Mouse (Mus musculus): ENCODE data around the gene Zbtb9. TPM values are rescaled to one million over a fixed set of nuclear protein-coding genes. Genes with fewer than 3 reads are reported as not detected.

The Zbtb9 gene
- total and polyA plus RNA-seq, 3 experiments: 10.7 to 13.4 TPM; not detected in 1

DNA sequence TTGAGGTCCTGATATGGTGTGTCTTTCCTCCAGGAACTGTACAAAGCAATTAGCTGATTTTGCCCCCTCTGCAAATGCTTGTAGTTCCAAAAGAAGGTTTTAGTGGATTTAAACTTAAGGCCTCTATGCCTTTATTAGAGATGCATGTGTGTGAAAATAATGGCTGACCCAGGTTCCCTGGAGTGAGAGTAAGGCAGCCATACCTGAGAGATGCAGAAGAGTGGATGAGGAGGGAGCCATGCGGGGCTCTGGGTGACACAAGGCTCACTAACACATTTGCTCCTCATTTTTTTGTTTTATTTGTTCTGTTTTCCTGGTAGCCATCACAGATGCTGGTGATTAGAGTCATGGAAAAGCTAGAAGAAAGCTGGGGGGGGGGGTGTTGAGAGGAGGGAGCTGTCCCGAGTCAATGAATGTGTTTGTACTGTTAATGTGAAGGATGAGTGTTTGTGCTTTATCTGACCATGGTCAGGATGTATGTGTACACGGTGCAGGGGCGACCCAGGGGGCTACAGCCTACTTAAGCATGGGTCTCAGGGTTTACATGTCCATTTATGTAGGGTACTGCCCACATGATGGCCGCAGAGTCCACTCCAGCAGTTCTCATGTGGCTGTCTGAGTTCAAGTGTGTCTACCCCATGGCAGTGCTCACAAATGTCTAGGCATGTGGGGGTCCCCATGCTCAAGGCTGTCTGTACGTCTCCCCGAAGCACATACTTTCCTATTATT, 22.2 kb upstream of the Zbtb9 start:
- no peak for DNase-seq (ENCODE audit: low read depth, low spot score)
- H3K27ac ChIP-seq (ENCODE audit: control insufficient read depth, low read depth, low read length): no peak overlapping the region
- peaks cover 2% of the 10 kb centered on the region for H3K79me2 ChIP-seq (ENCODE audit: control insufficient read depth, insufficient read depth, low read length, poor library complexity)
- no peaks in the 10 kb centered on the region for H3K9me3 ChIP-seq (replicated peaks; ENCODE audit: insufficient read depth, low read length)
- H3K4me3 ChIP-seq (ENCODE audit: control insufficient read depth in 1 of 2, insufficient read depth in 1 of 2, low read depth in 2 of 2, low read length in 2 of 2): no peak overlapping the region
- H3K36me3 ChIP-seq (ENCODE audit: control insufficient read depth in 1 of 2, insufficient read depth in 2 of 2, low read length in 2 of 2): peaks cover 0 to 8% of the 10 kb centered on the region in 2 experiments; a peak in 2 of 4 replicates
- TF ChIP-seq TBP (IDR thresholded peaks at IDR 0.05; ENCODE audit: low read depth, low read length) (no peak), MYB (IDR thresholded peaks at IDR 0.05; ENCODE audit: low read depth, low read length) (no peak), HCFC1 (IDR thresholded peaks at IDR 0.05; ENCODE audit: low read depth, low read length) (no peak), BHLHE40 (IDR thresholded peaks at IDR 0.05; ENCODE audit: borderline replicate concordance, low read depth, low read length) (no peak), CTCF (IDR thresholded peaks at IDR 0.05 in 2 of 3, conservative IDR thresholded peaks at IDR 0.05 in 1 of 3; ENCODE audit: control insufficient read depth in 1 of 3, insufficient read depth in 1 of 3, low read depth in 2 of 3, low read length in 3 of 3, poor library complexity in 1 of 3, severe bottlenecking in 1 of 3) (no peak), USF2 (IDR thresholded peaks at IDR 0.05; ENCODE audit: borderline replicate concordance in 1 of 2, insufficient read depth in 1 of 2, low read depth in 1 of 2, low read length in 2 of 2) (no peak), ELF1 (IDR thresholded peaks at IDR 0.05; ENCODE audit: low read depth, low read length) (no peak), NELFE (IDR thresholded peaks at IDR 0.05; ENCODE audit: low read depth, low read length) (no peak), EP300 (IDR thresholded peaks at IDR 0.05; ENCODE audit: low read depth in 1 of 2, low read length in 2 of 2) (no peak)
- no peak overlapping the region for H3K9ac ChIP-seq (ENCODE audit: control insufficient read depth, low read depth, low read length, poor library complexity, severe bottlenecking)
- H3K4me1 ChIP-seq (ENCODE audit: control insufficient read depth in 1 of 2, insufficient read depth in 2 of 2, low read length in 2 of 2): peaks cover 0 to 24% of the 10 kb centered on the region in 2 experiments; a peak in 2 of 4 replicates
- H3K27me3 ChIP-seq (ENCODE audit: control insufficient read depth in 1 of 2, insufficient read depth in 2 of 2, low read length in 2 of 2): no peaks in the 10 kb centered on the region

DNA sequence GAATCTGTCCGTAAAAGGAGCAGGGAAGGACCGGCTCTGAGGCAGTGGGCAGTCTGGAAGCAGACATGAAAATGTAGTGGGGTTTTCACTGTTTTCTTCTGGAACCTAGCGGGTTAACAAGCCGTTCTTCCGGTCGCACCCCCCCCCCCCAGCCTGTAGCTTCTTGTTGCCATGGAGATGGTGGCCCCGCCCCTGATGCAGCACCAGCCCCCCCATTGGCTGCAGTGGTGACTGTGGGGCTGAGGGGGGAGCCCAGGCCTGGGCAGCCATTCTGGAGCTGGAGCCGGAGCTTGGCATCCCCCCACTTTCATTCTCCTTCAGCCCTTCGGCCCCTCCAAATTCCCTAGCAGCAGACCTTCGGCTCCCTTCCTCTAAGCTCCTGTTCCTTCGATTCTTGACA, 21.6 kb upstream of the Zbtb9 start:
- TF ChIP-seq KAT2A (conservative IDR thresholded peaks at IDR 0.05; ENCODE audit: low read depth, low read length) (no peak), POLR2AphosphoS5 (IDR thresholded peaks at IDR 0.05; ENCODE audit: borderline replicate concordance, low read depth, low read length) (no peak)
- Histone ChIP-seq H3K4me1 (ENCODE audit: control insufficient read depth in 1 of 2, insufficient read depth in 2 of 2, low read length in 2 of 2) (peaks cover 3 to 31% of the 10 kb centered on the region in 2 experiments; a peak in 3 of 4 replicates), H3K27ac (ENCODE audit: control insufficient read depth, low read depth, low read length) (no peak overlapping the region), H3K27me3 (ENCODE audit: control insufficient read depth in 1 of 2, insufficient read depth in 2 of 2, low read length in 2 of 2) (no peaks in the 10 kb centered on the region), H3K4me3 (ENCODE audit: control insufficient read depth in 1 of 2, insufficient read depth in 1 of 2, low read depth in 2 of 2, low read length in 2 of 2) (no peak overlapping the region), H3K36me3 (ENCODE audit: control insufficient read depth in 1 of 2, insufficient read depth in 2 of 2, low read length in 2 of 2) (peaks cover 0 to 14% of the 10 kb centered on the region in 2 experiments; a peak in 2 of 4 replicates), H3K79me2 (ENCODE audit: control insufficient read depth, insufficient read depth, low read length, poor library complexity) (peaks cover 2% of the 10 kb centered on the region), H3K9ac (ENCODE audit: control insufficient read depth, low read depth, low read length, poor library complexity, severe bottlenecking) (no peak overlapping the region), H3K9me3 (replicated peaks; ENCODE audit: insufficient read depth, low read length) (no peaks in the 10 kb centered on the region)
- DNase-seq (ENCODE audit: low read depth, low spot score): no peak
